Mouse (Mus musculus): ENCODE data around the gene Znhit1. TPM values are rescaled to one million over a fixed set of nuclear protein-coding genes. Genes with fewer than 3 reads are reported as not detected.

The Znhit1 gene
- polyA plus RNA-seq (2014; fragmentation: Nextera tagmentation; extraction: Ambion mirVana), result 77.0 and 83.5 TPM in 2 replicates

DNA sequence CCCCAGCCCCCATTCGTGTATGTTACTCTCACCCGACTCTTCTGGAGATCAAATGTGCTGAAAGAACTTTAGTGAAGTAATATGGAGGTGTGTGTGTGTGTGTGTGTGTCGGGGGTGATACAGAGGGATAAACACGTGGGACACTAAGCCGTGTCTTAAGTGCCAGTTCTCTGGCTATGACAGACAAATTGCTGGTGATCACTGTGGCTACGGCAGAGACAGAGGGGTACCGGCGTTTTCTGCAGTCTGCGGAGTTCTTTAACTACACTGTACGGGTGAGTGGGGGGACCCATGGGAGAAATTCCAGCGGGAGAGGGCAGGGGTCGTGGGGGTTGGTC is at the start of gene Znhit1:
Gene Znhit1, minus strand, starts transcription at position 88 of the 338 bp plus-strand sequence.
- Histone ChIP-seq H3K9ac (ENCODE audit: low read length) (peak within 1 kb of the TSS; percentile 92), H3K4me2 (ENCODE audit: low read length) (peak within 1 kb of the TSS; percentile 94), H3K4me3 (ENCODE audit: control insufficient read depth in 1 of 2, insufficient read depth in 1 of 2, low read depth in 1 of 2, low read length in 2 of 2) (peak within 1 kb of the TSS; percentile 79 to 83), H3K36me3 (ENCODE audit: control insufficient read depth, insufficient read depth, low read length) (peaks cover 59% of the 10 kb centered on the region), H3K27me3 (ENCODE audit: control insufficient read depth, insufficient read depth, low read length) (no peaks in the 10 kb centered on the region), H3K27ac (replicated peaks in 1 of 2; ENCODE audit: control insufficient read depth in 1 of 2, insufficient read depth in 1 of 2, low read depth in 2 of 2, low read length in 2 of 2) (peak within 1 kb of the TSS; percentile 87 to 94), H3K9me3 (ENCODE audit: control insufficient read depth, low read length) (no peaks in the 10 kb centered on the region), H3K4me1 (ENCODE audit: control insufficient read depth in 2 of 2, insufficient read depth in 2 of 2, low read length in 2 of 2) (peaks cover 7 to 9% of the 10 kb centered on the region in 2 experiments; a peak in 3 of 4 replicates)
- ATAC-seq (ENCODE audit: insufficient number of reproducible peaks, insufficient read depth, low FRiP score, low read depth), result no peak
- 5% methylated on average over 12 of the region's 12 CpGs for WGBS

GRCm38 (mm10) chr5:137036211-137036610 is 48.4 kb upstream of the Znhit1 start:
- Histone ChIP-seq H3K9me3 (ENCODE audit: control insufficient read depth, low read length) (no peaks in the 10 kb centered on the region), H3K36me3 (ENCODE audit: control insufficient read depth, insufficient read depth, low read length) (peaks cover 60% of the 10 kb centered on the region)
- 79% methylated on average over 13 of the region's 13 CpGs for WGBS

GRCm38 (mm10) chr5:137032641-137033074 is 44.8 kb upstream of the Znhit1 start:
- H3K4me3 ChIP-seq (ENCODE audit: control insufficient read depth in 1 of 2, insufficient read depth in 1 of 2, low read depth in 1 of 2, low read length in 2 of 2), result peak overlapping the region; percentile 37 to 50
- ATAC-seq (ENCODE audit: insufficient number of reproducible peaks, insufficient read depth, low FRiP score, low read depth), result peak; percentile 77
- peak overlapping the region; percentile 98 for H3K4me2 ChIP-seq (ENCODE audit: low read length)
- H3K27ac ChIP-seq (replicated peaks in 1 of 2; ENCODE audit: control insufficient read depth in 1 of 2, insufficient read depth in 1 of 2, low read depth in 2 of 2, low read length in 2 of 2), result no peak overlapping the region
- 0% methylated on average over 40 of the region's 49 CpGs for WGBS
- peaks cover 48% of the 10 kb centered on the region for H3K27me3 ChIP-seq (ENCODE audit: control insufficient read depth, insufficient read depth, low read length)
- peaks cover 18 to 25% of the 10 kb centered on the region in 2 experiments for H3K4me1 ChIP-seq (ENCODE audit: control insufficient read depth in 2 of 2, insufficient read depth in 2 of 2, low read length in 2 of 2)
- H3K9ac ChIP-seq (ENCODE audit: low read length), result peak overlapping the region; percentile 62
- H3K9me3 ChIP-seq (ENCODE audit: control insufficient read depth, low read length), result no peaks in the 10 kb centered on the region
- peaks cover 28% of the 10 kb centered on the region for H3K36me3 ChIP-seq (ENCODE audit: control insufficient read depth, insufficient read depth, low read length)

More at GRCm38 (mm10) chr5:137036211-137036610, 48.4 kb upstream of the Znhit1 start:
- no peak overlapping the region for H3K27ac ChIP-seq (replicated peaks in 1 of 2; ENCODE audit: control insufficient read depth in 1 of 2, insufficient read depth in 1 of 2, low read depth in 2 of 2, low read length in 2 of 2)
- H3K9ac ChIP-seq (ENCODE audit: low read length), result no peak overlapping the region
- no peak for ATAC-seq (ENCODE audit: insufficient number of reproducible peaks, insufficient read depth, low FRiP score, low read depth)
- no peak overlapping the region for H3K4me2 ChIP-seq (ENCODE audit: low read length)
- H3K4me3 ChIP-seq (ENCODE audit: control insufficient read depth in 1 of 2, insufficient read depth in 1 of 2, low read depth in 1 of 2, low read length in 2 of 2), result no peak overlapping the region
- peaks cover 11 to 14% of the 10 kb centered on the region in 2 experiments; a peak in 3 of 4 replicates for H3K4me1 ChIP-seq (ENCODE audit: control insufficient read depth in 2 of 2, insufficient read depth in 2 of 2, low read length in 2 of 2)
- peaks cover 14% of the 10 kb centered on the region for H3K27me3 ChIP-seq (ENCODE audit: control insufficient read depth, insufficient read depth, low read length)

GRCm38 (mm10) chr5:137032033-137032421 is 44.2 kb upstream of the Znhit1 start:
- H3K4me3 ChIP-seq (ENCODE audit: control insufficient read depth in 1 of 2, insufficient read depth in 1 of 2, low read depth in 1 of 2, low read length in 2 of 2), result peak overlapping the region; percentile 37 to 50
- no peaks in the 10 kb centered on the region for H3K9me3 ChIP-seq (ENCODE audit: control insufficient read depth, low read length)
- ATAC-seq (ENCODE audit: insufficient number of reproducible peaks, insufficient read depth, low FRiP score, low read depth), result no peak
- WGBS, result 2% methylated on average over 32 of the region's 33 CpGs
- H3K9ac ChIP-seq (ENCODE audit: low read length), result no peak overlapping the region
- peaks cover 54% of the 10 kb centered on the region for H3K27me3 ChIP-seq (ENCODE audit: control insufficient read depth, insufficient read depth, low read length)
- H3K36me3 ChIP-seq (ENCODE audit: control insufficient read depth, insufficient read depth, low read length), result peaks cover 22% of the 10 kb centered on the region
- H3K27ac ChIP-seq (replicated peaks in 1 of 2; ENCODE audit: control insufficient read depth in 1 of 2, insufficient read depth in 1 of 2, low read depth in 2 of 2, low read length in 2 of 2), result no peak overlapping the region
- H3K4me1 ChIP-seq (ENCODE audit: control insufficient read depth in 2 of 2, insufficient read depth in 2 of 2, low read length in 2 of 2), result peaks cover 18 to 25% of the 10 kb centered on the region in 2 experiments
- H3K4me2 ChIP-seq (ENCODE audit: low read length), result peak overlapping the region; percentile 98

GRCm38 (mm10) chr5:137031076-137032032 is 43.5 kb upstream of the Znhit1 start:
- Histone ChIP-seq H3K27me3 (ENCODE audit: control insufficient read depth, insufficient read depth, low read length) (peaks cover 60% of the 10 kb centered on the region), H3K9ac (ENCODE audit: low read length) (no peak overlapping the region), H3K4me2 (ENCODE audit: low read length) (peak overlapping the region; percentile 98), H3K9me3 (ENCODE audit: control insufficient read depth, low read length) (no peaks in the 10 kb centered on the region), H3K4me3 (ENCODE audit: control insufficient read depth in 1 of 2, insufficient read depth in 1 of 2, low read depth in 1 of 2, low read length in 2 of 2) (peak overlapping the region; percentile 37 to 50), H3K36me3 (ENCODE audit: control insufficient read depth, insufficient read depth, low read length) (peaks cover 15% of the 10 kb centered on the region), H3K4me1 (ENCODE audit: control insufficient read depth in 2 of 2, insufficient read depth in 2 of 2, low read length in 2 of 2) (peaks cover 18 to 25% of the 10 kb centered on the region in 2 experiments), H3K27ac (replicated peaks in 1 of 2; ENCODE audit: control insufficient read depth in 1 of 2, insufficient read depth in 1 of 2, low read depth in 2 of 2, low read length in 2 of 2) (no peak overlapping the region)
- ATAC-seq (ENCODE audit: insufficient number of reproducible peaks, insufficient read depth, low FRiP score, low read depth), result no peak
- 1% methylated on average over 78 of the region's 78 CpGs for WGBS

DNA sequence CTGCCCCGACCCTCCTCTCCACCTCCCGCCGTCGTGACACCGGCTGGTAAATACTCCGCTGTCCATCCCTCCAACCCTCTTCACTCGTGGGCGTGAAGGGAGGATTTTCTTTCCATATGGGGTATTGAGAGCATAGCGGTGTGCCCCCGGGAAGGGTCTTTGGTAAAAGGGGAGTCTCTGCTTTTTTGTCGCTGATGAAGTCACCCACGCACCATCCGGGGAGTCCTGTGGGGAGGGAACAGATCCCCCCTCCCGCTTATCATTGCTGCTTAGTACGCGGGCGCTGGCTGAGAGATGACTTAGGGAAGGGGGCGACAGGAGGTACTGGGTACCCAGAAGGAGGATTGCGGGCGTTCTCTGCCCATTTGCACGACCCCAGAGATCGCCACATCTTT is 42.6 kb upstream of the Znhit1 start:
- Histone ChIP-seq H3K27me3 (ENCODE audit: control insufficient read depth, insufficient read depth, low read length) (peaks cover 70% of the 10 kb centered on the region), H3K4me1 (ENCODE audit: control insufficient read depth in 2 of 2, insufficient read depth in 2 of 2, low read length in 2 of 2) (peaks cover 18 to 25% of the 10 kb centered on the region in 2 experiments), H3K4me3 (ENCODE audit: control insufficient read depth in 1 of 2, insufficient read depth in 1 of 2, low read depth in 1 of 2, low read length in 2 of 2) (0 out of 4 replicates have a peak overlapping the region, but pooled peaks of 1 of the 2 experiments have one; percentile 50), H3K4me2 (ENCODE audit: low read length) (peak overlapping the region; percentile 66), H3K27ac (replicated peaks in 1 of 2; ENCODE audit: control insufficient read depth in 1 of 2, insufficient read depth in 1 of 2, low read depth in 2 of 2, low read length in 2 of 2) (no peak overlapping the region), H3K36me3 (ENCODE audit: control insufficient read depth, insufficient read depth, low read length) (peaks cover 6% of the 10 kb centered on the region; the same call in 1 of the 2 replicates), H3K9ac (ENCODE audit: low read length) (no peak overlapping the region), H3K9me3 (ENCODE audit: control insufficient read depth, low read length) (no peaks in the 10 kb centered on the region)
- WGBS, result 14% methylated on average over 22 of the region's 22 CpGs
- ATAC-seq (ENCODE audit: insufficient number of reproducible peaks, insufficient read depth, low FRiP score, low read depth), result no peak

DNA sequence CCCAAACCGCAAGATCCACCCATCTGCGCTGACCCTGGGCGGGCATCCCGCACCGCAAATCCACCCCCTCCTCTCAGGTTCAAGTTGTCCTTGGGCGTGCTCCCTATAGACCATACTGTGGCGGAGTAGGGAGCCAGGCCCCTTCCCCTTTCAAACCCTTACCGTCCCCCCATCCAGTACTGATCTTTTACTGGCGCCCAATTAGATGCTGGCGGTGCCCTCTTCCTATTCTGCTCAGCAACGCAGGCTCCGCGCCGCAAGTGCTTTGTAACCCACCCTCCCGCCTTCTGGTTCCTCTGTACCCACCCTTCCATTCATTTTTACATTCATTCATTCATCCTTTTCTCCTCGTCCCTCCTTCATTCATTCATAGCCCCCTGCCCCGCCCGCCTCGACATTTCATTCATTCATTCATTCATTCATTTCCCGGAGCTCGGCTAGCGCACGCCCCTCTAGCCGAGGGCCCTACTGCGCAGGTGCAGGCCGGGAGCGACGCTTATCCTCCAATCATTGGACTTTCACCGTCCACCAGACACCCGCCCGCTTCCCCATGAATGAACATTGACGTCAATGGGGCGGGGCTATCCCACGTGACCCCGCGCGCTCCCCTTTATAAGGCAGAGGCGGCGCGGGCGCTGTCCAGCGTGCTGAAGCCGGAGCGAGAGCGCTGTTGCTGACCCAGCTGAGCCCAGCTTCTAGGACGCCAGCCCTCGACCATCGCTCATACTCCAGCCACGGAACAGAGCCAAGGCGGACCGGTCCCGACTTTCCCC is 42.0 kb upstream of the Znhit1 start:
- no peaks in the 10 kb centered on the region for H3K9me3 ChIP-seq (ENCODE audit: control insufficient read depth, low read length)
- H3K27ac ChIP-seq (replicated peaks in 1 of 2; ENCODE audit: control insufficient read depth in 1 of 2, insufficient read depth in 1 of 2, low read depth in 2 of 2, low read length in 2 of 2), result no peak overlapping the region
- peaks cover 74% of the 10 kb centered on the region for H3K27me3 ChIP-seq (ENCODE audit: control insufficient read depth, insufficient read depth, low read length)
- H3K36me3 ChIP-seq (ENCODE audit: control insufficient read depth, insufficient read depth, low read length), result peaks cover under 1% of the 10 kb centered on the region; the same call in 1 of the 2 replicates
- H3K4me3 ChIP-seq (ENCODE audit: control insufficient read depth in 1 of 2, insufficient read depth in 1 of 2, low read depth in 1 of 2, low read length in 2 of 2), result peak overlapping the region; percentile 29 to 34
- peaks cover 18 to 25% of the 10 kb centered on the region in 2 experiments for H3K4me1 ChIP-seq (ENCODE audit: control insufficient read depth in 2 of 2, insufficient read depth in 2 of 2, low read length in 2 of 2)
- H3K4me2 ChIP-seq (ENCODE audit: low read length), result peak overlapping the region; percentile 66
- peak; percentile 58 for ATAC-seq (ENCODE audit: insufficient number of reproducible peaks, insufficient read depth, low FRiP score, low read depth)
- H3K9ac ChIP-seq (ENCODE audit: low read length), result no peak overlapping the region
- 1% methylated on average over 52 of the region's 52 CpGs for WGBS
